ENCODE assay signal across 16 mouse cellular contexts in genomic region chr10:10847376-10848286, GRCm38 (mm10).
A peak's percentile ranks its signal among the peaks of the same experiment; 100 is the strongest.
DNase-seq lines count a peak whose midpoint lies in the region; ATAC-seq and TF ChIP-seq lines count a peak whose summit lies in the region.
"Had no signal": no experiment of that assay in that cellular context is flagged by ENCODE, and none has a peak within 500 bp of the region (broad histone marks: within the 10 kb centered on the region; RNA-seq: fewer than 3 reads in every experiment).

No protein-coding gene starts in this region.

- no peaks in the 10 kb centered on the region for H3K9me3 ChIP-seq in midbrain, embryonic 12.5 days
- no peaks in the 10 kb centered on the region for H3K9me3 ChIP-seq in midbrain, embryonic 10.5 days (replicated peaks)
- H3K9me3 ChIP-seq in forebrain, embryonic 15.5 days, result no peaks in the 10 kb centered on the region
- H3K9me3 ChIP-seq in midbrain, postnatal 0 days (ENCODE audit: low read length), result no peaks in the 10 kb centered on the region
- H3K9me3 ChIP-seq in liver, postnatal 0 days (ENCODE audit: low read length), result no peaks in the 10 kb centered on the region
- H3K9me3 ChIP-seq: embryonic facial prominence, embryonic 12.5 days had no signal

- H3K4me3 ChIP-seq in midbrain, embryonic 12.5 days, result no peak overlapping the region
- no peak overlapping the region for H3K4me3 ChIP-seq in midbrain, embryonic 10.5 days
- H3K4me3 ChIP-seq in forebrain, embryonic 15.5 days, result no peak overlapping the region
- no peak overlapping the region for H3K4me3 ChIP-seq in midbrain, postnatal 0 days (ENCODE audit: low read depth, low read length)
- H3K4me3 ChIP-seq in left cerebral cortex, adult 2 months, result no peak overlapping the region
- H3K4me3 ChIP-seq in liver, postnatal 0 days (ENCODE audit: low read depth, low read length), result no peak overlapping the region
- H3K4me3 ChIP-seq: embryonic facial prominence, embryonic 12.5 days had no signal

- no peak overlapping the region for H3K27ac ChIP-seq in midbrain, embryonic 12.5 days (replicated peaks)
- no peak overlapping the region for H3K27ac ChIP-seq in midbrain, embryonic 10.5 days (replicated peaks)
- peak overlapping the region; percentile 60 for H3K27ac ChIP-seq in forebrain, embryonic 15.5 days (replicated peaks)
- H3K27ac ChIP-seq in midbrain, postnatal 0 days (ENCODE audit: low read depth, low read length), result no peak overlapping the region
- H3K27ac ChIP-seq in left cerebral cortex, adult 2 months, result no peak overlapping the region
- H3K27ac ChIP-seq in liver, postnatal 0 days (ENCODE audit: low read depth), result no peak overlapping the region
- H3K27ac ChIP-seq: embryonic facial prominence, embryonic 12.5 days had no signal

- DNase-seq in midbrain, embryonic 10.5 days (ENCODE audit: low spot score), result no peak
- peak; percentile 70 for DNase-seq in cerebellum, adult 8-10 months
- DNase-seq in midbrain, postnatal 0 days (ENCODE audit: low spot score), result peak; percentile 62
- DNase-seq in urinary bladder, postnatal 25 days (ENCODE audit: low spot score), result no peak
- DNase-seq in left cerebral cortex, adult 2 months (ENCODE audit: extremely low spot score in 1 of 2, low spot score in 2 of 2), result no peak
- DNase-seq in liver, postnatal 0 days, result no peak
- DNase-seq: heart, adult 11 months; heart, postnatal 10 days; kidney, postnatal 25 days had no signal

- 60% methylated on average over 7 of the region's 7 CpGs for WGBS in midbrain, embryonic 12.5 days
- 76% methylated on average over 7 of the region's 7 CpGs for WGBS in midbrain, embryonic 10.5 days
- WGBS in forebrain, embryonic 15.5 days, result 24% methylated on average over 7 of the region's 7 CpGs
- 47% methylated on average over 7 of the region's 7 CpGs for WGBS in midbrain, postnatal 0 days
- 69% methylated on average over 7 of the region's 7 CpGs for WGBS in liver, postnatal 0 days (ENCODE audit: insufficient replicate concordance)

- intact Hi-C loops in left cerebral cortex, adult 2 months (cut with DNase I), result no loop called here

- H3K4me1 ChIP-seq in midbrain, embryonic 12.5 days, result peaks cover 5% of the 10 kb centered on the region; the same call in 1 of the 2 replicates
- peaks cover 4% of the 10 kb centered on the region; the same call in 1 of the 2 replicates for H3K4me1 ChIP-seq in midbrain, embryonic 10.5 days
- peaks cover 12% of the 10 kb centered on the region; the same call in 1 of the 2 replicates for H3K4me1 ChIP-seq in forebrain, embryonic 15.5 days
- H3K4me1 ChIP-seq in midbrain, postnatal 0 days (ENCODE audit: insufficient read depth, low read length), result no peaks in the 10 kb centered on the region
- H3K4me1 ChIP-seq in liver, postnatal 0 days (ENCODE audit: insufficient read depth), result no peaks in the 10 kb centered on the region
- H3K4me1 ChIP-seq: embryonic facial prominence, embryonic 12.5 days had no signal

- H3K36me3 ChIP-seq in midbrain, embryonic 12.5 days, result no peaks in the 10 kb centered on the region
- no peaks in the 10 kb centered on the region for H3K36me3 ChIP-seq in midbrain, embryonic 10.5 days
- no peaks in the 10 kb centered on the region for H3K36me3 ChIP-seq in forebrain, embryonic 15.5 days
- no peaks in the 10 kb centered on the region for H3K36me3 ChIP-seq in midbrain, postnatal 0 days (ENCODE audit: insufficient read depth, low read length)
- H3K36me3 ChIP-seq in liver, postnatal 0 days (replicated peaks; ENCODE audit: insufficient read depth, low read length), result no peaks in the 10 kb centered on the region
- H3K36me3 ChIP-seq: embryonic facial prominence, embryonic 12.5 days had no signal

- H3K27me3 ChIP-seq in midbrain, embryonic 12.5 days, result no peaks in the 10 kb centered on the region
- H3K27me3 ChIP-seq in midbrain, embryonic 10.5 days (ENCODE audit: low read depth, poor library complexity, severe bottlenecking), result no peaks in the 10 kb centered on the region
- H3K27me3 ChIP-seq in forebrain, embryonic 15.5 days, result no peaks in the 10 kb centered on the region
- no peaks in the 10 kb centered on the region for H3K27me3 ChIP-seq in midbrain, postnatal 0 days (ENCODE audit: insufficient read depth, low read length)
- no peaks in the 10 kb centered on the region for H3K27me3 ChIP-seq in liver, postnatal 0 days (ENCODE audit: insufficient read depth, low read length)
- H3K27me3 ChIP-seq: embryonic facial prominence, embryonic 12.5 days had no signal

- no peak overlapping the region for H3K4me2 ChIP-seq in midbrain, embryonic 12.5 days (replicated peaks)
- H3K4me2 ChIP-seq in forebrain, embryonic 15.5 days (replicated peaks), result no peak overlapping the region
- no peak overlapping the region for H3K4me2 ChIP-seq in midbrain, postnatal 0 days (ENCODE audit: low read depth, low read length, poor library complexity, severe bottlenecking)
- no peak overlapping the region for H3K4me2 ChIP-seq in liver, postnatal 0 days (ENCODE audit: low read depth, low read length)
- H3K4me2 ChIP-seq: embryonic facial prominence, embryonic 12.5 days; liver, embryonic 11.5 days had no signal

- no peak for TF ChIP-seq EP300 in liver, postnatal 0 days (IDR thresholded peaks at IDR 0.05; ENCODE audit: low read depth)

- no peak for TF ChIP-seq CTCF in midbrain, postnatal 0 days (IDR thresholded peaks at IDR 0.05)
- no peak for TF ChIP-seq CTCF in left cerebral cortex, adult 2 months (IDR thresholded peaks at IDR 0.05)
- no peak for TF ChIP-seq CTCF in liver, postnatal 0 days (IDR thresholded peaks at IDR 0.05; ENCODE audit: low read depth)

- ATAC-seq in midbrain, embryonic 12.5 days (ENCODE audit: low FRiP score, low read depth), result peak; percentile 77; the same call in 1 of the 2 replicates
- peak; percentile 89 for ATAC-seq in forebrain, embryonic 15.5 days (replicated peaks)
- no peak for ATAC-seq in midbrain, postnatal 0 days (ENCODE audit: low FRiP score)
- no peak for ATAC-seq in liver, postnatal 0 days
- ATAC-seq: CD4-positive, CD25-positive, alpha-beta regulatory T cell, adult 4 months; intestine, postnatal 0 days; lung, postnatal 0 days had no signal

- no peak overlapping the region for H3K9ac ChIP-seq in midbrain, embryonic 12.5 days (replicated peaks)
- no peak overlapping the region for H3K9ac ChIP-seq in forebrain, embryonic 15.5 days (replicated peaks)
- no peak overlapping the region for H3K9ac ChIP-seq in midbrain, postnatal 0 days (replicated peaks; ENCODE audit: low read length, poor library complexity, severe bottlenecking)
- H3K9ac ChIP-seq in liver, postnatal 0 days (replicated peaks), result no peak overlapping the region
- H3K9ac ChIP-seq: embryonic facial prominence, embryonic 12.5 days had no signal

Comparison
In these comparisons a context has a peak if more than half of its experiments do, and no peak if none do; other contexts are left out.
1. ATAC-seq: peak in midbrain, embryonic 12.5 days (single experiment) and forebrain, embryonic 15.5 days (single experiment); none in midbrain, postnatal 0 days (single experiment) and liver, postnatal 0 days (single experiment).
2. DNase-seq: peak in cerebellum, adult 8-10 months (single experiment) and midbrain, postnatal 0 days (single experiment); none in midbrain, embryonic 10.5 days (single experiment), urinary bladder, postnatal 25 days (single experiment), left cerebral cortex, adult 2 months (0 of 2) and liver, postnatal 0 days (single experiment).